Mouse (Mus musculus): ENCODE measurements around the gene G6pc. TPM values are rescaled to one million over a fixed set of nuclear protein-coding genes. Genes with fewer than 3 reads are reported as not detected.

Gene G6pc
- total RNA-seq, 2 experiments from 2014 or later: not detected

DNA sequence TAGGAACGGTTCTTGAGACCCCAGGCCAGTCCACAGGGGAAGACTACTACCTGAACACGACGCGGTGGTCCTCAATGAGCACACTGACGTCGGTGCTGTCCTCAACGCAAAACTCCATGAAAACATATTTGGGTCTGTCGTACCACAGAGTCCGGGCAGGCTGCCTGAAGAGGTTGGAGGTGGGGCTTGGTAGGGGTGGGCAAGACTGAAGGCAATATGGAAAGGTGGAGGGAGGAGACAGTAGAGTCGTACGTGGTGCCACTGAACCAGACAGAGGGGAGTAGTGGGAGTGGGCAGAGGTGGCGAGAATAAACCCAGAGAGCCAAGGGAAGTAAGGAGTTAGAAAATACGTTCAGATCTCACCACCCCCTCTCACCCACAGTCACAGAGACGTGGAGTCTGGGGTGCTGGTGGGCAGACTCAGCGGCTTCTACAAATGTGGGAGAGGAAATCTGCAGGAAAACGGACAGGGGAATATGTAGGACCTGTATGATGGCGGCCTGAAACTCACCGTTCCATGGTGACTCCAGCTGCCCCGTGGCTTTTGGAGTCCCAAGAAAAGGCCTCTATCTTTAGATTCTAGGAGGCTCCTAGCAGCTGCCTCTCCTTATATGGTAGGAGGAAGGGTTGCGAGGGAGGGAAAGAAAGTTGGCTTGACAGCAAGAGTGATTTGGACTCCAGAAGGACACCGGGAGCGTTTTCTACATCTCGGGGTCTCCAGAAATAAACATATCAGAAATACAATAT lies 56.9 kb downstream of the G6pc start, which contains the start of gene Gm27029:
Gm27029 (minus strand) TSS at position 692 of the 747 bp plus-strand sequence.
- 0 out of 2 replicates have a peak, but pooled peaks have one; percentile 24 for ATAC-seq (replicated peaks; ENCODE audit: low FRiP score, low TSS enrichment, poor library complexity, severe bottlenecking)

DNA sequence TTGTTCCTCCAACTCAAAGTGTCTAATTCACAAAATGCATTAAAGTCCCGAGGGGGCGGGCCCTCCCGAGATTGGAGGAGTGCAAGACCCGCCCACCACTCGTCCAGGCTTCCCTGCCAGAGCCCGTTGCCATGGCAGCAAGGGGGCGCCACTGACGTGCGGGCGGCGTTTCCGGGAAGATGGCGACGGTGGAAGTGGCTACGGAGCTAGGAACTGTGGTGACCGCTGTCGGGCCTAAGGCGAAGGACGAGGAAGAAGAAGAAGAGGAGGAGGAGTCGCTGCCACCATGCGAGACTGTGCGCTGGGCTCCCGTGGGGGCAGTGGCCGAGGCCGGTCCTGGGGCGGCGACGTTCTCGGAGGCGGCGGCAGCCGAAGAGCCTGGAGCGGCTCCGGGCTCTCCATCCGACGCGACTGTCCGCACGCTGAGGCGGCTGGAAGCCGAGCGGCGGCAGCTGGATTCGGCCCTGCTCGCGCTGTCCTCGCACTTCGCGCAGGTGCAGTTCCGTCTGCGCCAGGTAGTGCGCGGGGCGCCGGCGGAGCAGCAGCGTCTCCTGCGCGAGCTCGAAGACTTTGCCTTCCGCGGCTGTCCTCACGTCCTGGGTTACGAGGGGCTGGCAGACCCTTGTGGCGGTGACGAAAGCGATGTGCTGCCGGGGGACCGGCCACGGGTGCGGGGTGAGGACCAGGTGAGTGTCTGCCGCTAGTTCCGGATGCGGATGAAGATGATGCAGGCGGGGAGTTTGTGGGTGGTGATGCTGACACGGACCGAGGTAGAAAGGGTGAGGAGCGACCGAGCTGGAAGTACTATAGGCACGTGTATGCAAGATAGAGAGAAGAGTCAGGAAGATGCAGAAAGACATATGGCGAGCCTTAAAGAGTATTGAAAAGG lies 57.8 kb downstream of the G6pc start, which contains the start of the genes Rundc1 and Ptges3l:
Rundc1 (plus strand) TSS at position 161 of the 889 bp plus-strand sequence.
Ptges3l (minus strand) TSS at position 409 of the 889 bp plus-strand sequence.
- peak; percentile 91 for ATAC-seq (replicated peaks; ENCODE audit: low FRiP score, low TSS enrichment, poor library complexity, severe bottlenecking)

DNA sequence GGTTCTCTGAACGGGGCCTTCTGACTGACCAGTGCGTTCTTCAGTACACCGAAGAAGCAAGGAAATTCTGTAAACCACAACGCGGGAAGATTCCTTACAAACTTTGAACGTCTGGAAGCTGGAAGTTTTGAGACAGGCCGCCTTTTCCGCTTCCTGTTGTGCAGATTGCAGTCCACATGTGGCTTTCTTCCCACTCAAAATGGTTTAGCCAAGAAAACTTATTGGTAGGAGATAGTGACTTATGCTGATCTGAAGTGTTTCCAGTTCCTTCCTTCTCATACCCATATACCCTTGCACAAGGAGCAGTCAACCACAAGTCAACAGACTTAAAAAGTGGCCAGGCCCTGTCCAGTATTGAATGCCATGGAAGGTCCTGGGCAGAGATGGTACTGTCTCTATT lies 58.8 kb downstream of the G6pc start:
- ATAC-seq (replicated peaks; ENCODE audit: low FRiP score, low TSS enrichment, poor library complexity, severe bottlenecking): no peak

Other genes starting within 250 kb of the G6pc start
- 17.0 and 20.6 TPM in 2 replicates for gene Retreg3, start 247.7 kb upstream of the G6pc start, total RNA-seq (2014; fragmentation: Nextera tagmentation)
- 29.3 and 36.7 TPM in 2 replicates for gene Retreg3, start 247.7 kb upstream of the G6pc start, total RNA-seq (2017)
- gene Tubg1, start 247.6 kb upstream of the G6pc start, total RNA-seq (2014; fragmentation: Nextera tagmentation): 51.9 and 55.2 TPM in 2 replicates
- 28.7 and 42.7 TPM in 2 replicates for gene Tubg1, start 247.6 kb upstream of the G6pc start, total RNA-seq (2017)
- not detected in 2 replicates for gene Tubg2, start 211.7 kb upstream of the G6pc start, total RNA-seq (2014; fragmentation: Nextera tagmentation)
- not detected in 2 replicates for gene Tubg2, start 211.7 kb upstream of the G6pc start, total RNA-seq (2017)
- gene Cntnap1, start 197.0 kb upstream of the G6pc start, total RNA-seq (2014; fragmentation: Nextera tagmentation): not detected in 2 replicates
- gene Cntnap1, start 197.0 kb upstream of the G6pc start, total RNA-seq (2017): 0.15 TPM in 1 of 2 replicates, not detected in the other
- not detected in 2 replicates for gene Plekhh3, start 196.2 kb upstream of the G6pc start, total RNA-seq (2014; fragmentation: Nextera tagmentation)
- not detected in 2 replicates for gene Plekhh3, start 196.2 kb upstream of the G6pc start, total RNA-seq (2017)
- not detected in 2 replicates for gene Ccr10, start 192.1 kb upstream of the G6pc start, total RNA-seq (2014; fragmentation: Nextera tagmentation)
- gene Ccr10, start 192.1 kb upstream of the G6pc start, total RNA-seq (2017): not detected in 2 replicates
- 18.2 and 20.6 TPM in 2 replicates for gene Ezh1, start 141.1 kb upstream of the G6pc start, total RNA-seq (2014; fragmentation: Nextera tagmentation)
- gene Ezh1, start 141.1 kb upstream of the G6pc start, total RNA-seq (2017): 13.8 and 20.3 TPM in 2 replicates
- not detected in 2 replicates for gene Ramp2, start 121.5 kb upstream of the G6pc start, total RNA-seq (2014; fragmentation: Nextera tagmentation)
- gene Ramp2, start 121.5 kb upstream of the G6pc start, total RNA-seq (2017): not detected in 2 replicates
- 112 and 137 TPM in 2 replicates for gene Vps25, start 113.9 kb upstream of the G6pc start, total RNA-seq (2014; fragmentation: Nextera tagmentation)
- gene Vps25, start 113.9 kb upstream of the G6pc start, total RNA-seq (2017): 44.7 and 71.5 TPM in 2 replicates
- gene Wnk4, start 107.0 kb upstream of the G6pc start, total RNA-seq (2014; fragmentation: Nextera tagmentation): 0.25 and 1.4 TPM in 2 replicates
- gene Wnk4, start 107.0 kb upstream of the G6pc start, total RNA-seq (2017): 0.05 and 0.30 TPM in 2 replicates
- gene Cntd1, start 88.5 kb upstream of the G6pc start, total RNA-seq (2014; fragmentation: Nextera tagmentation): 2.3 and 3.7 TPM in 2 replicates
- 2.1 and 4.2 TPM in 2 replicates for gene Cntd1, start 88.5 kb upstream of the G6pc start, total RNA-seq (2017)
- 67.5 and 86.7 TPM in 2 replicates for gene Coa3, start 88.4 kb upstream of the G6pc start, total RNA-seq (2014; fragmentation: Nextera tagmentation)
- 28.4 and 40.6 TPM in 2 replicates for gene Coa3, start 88.4 kb upstream of the G6pc start, total RNA-seq (2017)
- 86.7 and 98.7 TPM in 2 replicates for gene Becn1, start 65.3 kb upstream of the G6pc start, total RNA-seq (2014; fragmentation: Nextera tagmentation)
- 160 and 162 TPM in 2 replicates for gene Becn1, start 65.3 kb upstream of the G6pc start, total RNA-seq (2017)
- 239 and 277 TPM in 2 replicates for gene Psme3, start 51.3 kb upstream of the G6pc start, total RNA-seq (2014; fragmentation: Nextera tagmentation)
- gene Psme3, start 51.3 kb upstream of the G6pc start, total RNA-seq (2017): 176 and 226 TPM in 2 replicates
- gene Aoc2, start 42.5 kb upstream of the G6pc start, total RNA-seq (2014; fragmentation: Nextera tagmentation): 7.6 and 11.5 TPM in 2 replicates
- 1.9 and 2.9 TPM in 2 replicates for gene Aoc2, start 42.5 kb upstream of the G6pc start, total RNA-seq (2017)
- not detected in 2 replicates for gene Aoc3, start 37.0 kb upstream of the G6pc start, total RNA-seq (2014; fragmentation: Nextera tagmentation)
- gene Aoc3, start 37.0 kb upstream of the G6pc start, total RNA-seq (2017): 0.69 TPM in 1 of 2 replicates, not detected in the other
- 74.9 and 108 TPM in 2 replicates for gene Aarsd1, start 50.1 kb downstream of the G6pc start, total RNA-seq (2014; fragmentation: Nextera tagmentation)
- 81.8 and 87.7 TPM in 2 replicates for gene Aarsd1, start 50.1 kb downstream of the G6pc start, total RNA-seq (2017)
- gene Gm27029, start 57.2 kb downstream of the G6pc start, total RNA-seq (2014; fragmentation: Nextera tagmentation): 4.9 and 7.1 TPM in 2 replicates
- 0.61 TPM in 1 of 2 replicates, not detected in the other for gene Gm27029, start 57.2 kb downstream of the G6pc start, total RNA-seq (2017)
- gene Rundc1, start 57.5 kb downstream of the G6pc start, total RNA-seq (2014; fragmentation: Nextera tagmentation): 5.1 and 6.5 TPM in 2 replicates
- 1.5 and 6.2 TPM in 2 replicates for gene Rundc1, start 57.5 kb downstream of the G6pc start, total RNA-seq (2017)
- not detected in 2 replicates for gene Ptges3l, start 57.8 kb downstream of the G6pc start, total RNA-seq (2014; fragmentation: Nextera tagmentation)
- not detected in 2 replicates for gene Ptges3l, start 57.8 kb downstream of the G6pc start, total RNA-seq (2017)
- gene Rpl27, start 74.7 kb downstream of the G6pc start, total RNA-seq (2014; fragmentation: Nextera tagmentation): 1,243 and 1,644 TPM in 2 replicates
- 3,990 and 4,375 TPM in 2 replicates for gene Rpl27, start 74.7 kb downstream of the G6pc start, total RNA-seq (2017)
- gene Ifi35, start 80.8 kb downstream of the G6pc start, total RNA-seq (2014; fragmentation: Nextera tagmentation): 35.5 and 44.1 TPM in 2 replicates
- 31.7 and 33.5 TPM in 2 replicates for gene Ifi35, start 80.8 kb downstream of the G6pc start, total RNA-seq (2017)
- 1.6 and 7.2 TPM in 2 replicates for gene Rnd2, start 97.4 kb downstream of the G6pc start, total RNA-seq (2014; fragmentation: Nextera tagmentation)
- 3.5 and 3.8 TPM in 2 replicates for gene Rnd2, start 97.4 kb downstream of the G6pc start, total RNA-seq (2017)
- gene Vat1, start 98.7 kb downstream of the G6pc start, total RNA-seq (2014; fragmentation: Nextera tagmentation): 6.5 and 7.4 TPM in 2 replicates
- 3.3 and 5.4 TPM in 2 replicates for gene Vat1, start 98.7 kb downstream of the G6pc start, total RNA-seq (2017)
- 37.5 and 45.4 TPM in 2 replicates for gene Brca1, start 184.4 kb downstream of the G6pc start, total RNA-seq (2014; fragmentation: Nextera tagmentation)
- gene Brca1, start 184.4 kb downstream of the G6pc start, total RNA-seq (2017): 38.5 and 49.6 TPM in 2 replicates
- 50.1 and 74.2 TPM in 2 replicates for gene Nbr1, start 184.6 kb downstream of the G6pc start, total RNA-seq (2014; fragmentation: Nextera tagmentation)
- 43.3 and 45.3 TPM in 2 replicates for gene Nbr1, start 184.6 kb downstream of the G6pc start, total RNA-seq (2017)
- gene Tmem106a, start 214.7 kb downstream of the G6pc start, total RNA-seq (2014; fragmentation: Nextera tagmentation): 0.85 and 1.7 TPM in 2 replicates
- gene Tmem106a, start 214.7 kb downstream of the G6pc start, total RNA-seq (2017): 0.80 TPM in 1 of 2 replicates, not detected in the other
- not detected in 2 replicates for gene Gm11634, start 231.7 kb downstream of the G6pc start, total RNA-seq (2014; fragmentation: Nextera tagmentation)
- not detected in 2 replicates for gene Gm11634, start 231.7 kb downstream of the G6pc start, total RNA-seq (2017)

All from megakaryocyte-erythroid progenitor cell, adult 5-6 weeks (primary cell).